Mouse (Mus musculus) ES-E14 (cell line): ENCODE measurements around the gene Wdhd1.

ENCODE experiments used
- CHD2 ChIP-seq: IDR thresholded peaks from 2 replicates; pipeline ENCODE4 v1.6.1; 2014; ENCODE audit warnings: mild to moderate bottlenecking, low read depth, low read length, inconsistent platforms
- ZNF384 ChIP-seq: IDR thresholded peaks from 2 replicates; pipeline ENCODE4 v1.6.1; 2012; ENCODE audit warnings: low read depth, low read length, inconsistent platforms

- TF ChIP-seq CHD2, result no peak
- TF ChIP-seq ZNF384, result no peak
These were observed 35.6 kb downstream of the Wdhd1 start for GRCm38 (mm10) chr14:47241046-47241445.
